In the genomic region with DNA sequence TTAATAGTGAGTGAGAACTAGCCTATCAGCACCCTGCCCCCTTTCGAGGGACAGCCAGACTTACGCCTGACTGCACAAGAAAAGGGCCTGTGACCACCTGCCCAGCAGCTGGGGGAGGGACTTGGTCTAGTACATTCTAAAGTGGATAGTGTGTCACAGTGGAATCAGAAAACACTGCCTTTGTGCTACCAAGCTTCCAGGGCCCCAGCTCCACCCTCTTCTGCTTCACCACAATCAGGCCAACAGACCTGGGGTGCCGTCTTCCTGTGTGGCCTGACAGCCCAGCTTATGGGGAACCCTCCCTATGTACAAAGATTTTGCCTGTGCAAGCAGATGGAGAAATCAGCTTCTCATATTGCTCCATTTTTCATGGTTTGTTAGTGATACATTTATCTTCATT, we compare ENCODE assay signal across 10 mouse cellular contexts. TPM values are rescaled to one million over a fixed set of nuclear protein-coding genes. Genes with fewer than 3 reads are reported as not detected.
A peak's percentile ranks its signal among the peaks of the same experiment; 100 is the strongest.
DNase-seq lines count a peak whose midpoint lies in the region; ATAC-seq and TF ChIP-seq lines count a peak whose summit lies in the region.
"Had no signal": no experiment of that assay in that cellular context is flagged by ENCODE, and none has a peak within 500 bp of the region (broad histone marks: within the 10 kb centered on the region; RNA-seq: fewer than 3 reads in every experiment).

No protein-coding gene starts in this region.

- no peak for TF ChIP-seq CTCF in MEL (IDR thresholded peaks at IDR 0.05 in 2 of 3, conservative IDR thresholded peaks at IDR 0.05 in 1 of 3; ENCODE audit: control insufficient read depth in 1 of 3, insufficient read depth in 1 of 3, low read depth in 2 of 3, low read length in 3 of 3, poor library complexity in 1 of 3, severe bottlenecking in 1 of 3)
- TF ChIP-seq CTCF in forebrain, postnatal 0 days (IDR thresholded peaks at IDR 0.05; ENCODE audit: low read depth): no peak

- ATAC-seq in forebrain, postnatal 0 days: 0 out of 2 replicates have a peak, but pooled peaks have one; percentile 1
- ATAC-seq in midbrain, embryonic 13.5 days: peak; percentile 21; the same call in 1 of the 2 replicates
- no peak for ATAC-seq in monocyte, adult 5-6 weeks (replicated peaks; ENCODE audit: insufficient number of reproducible peaks, low FRiP score, low TSS enrichment, poor library complexity, severe bottlenecking)

- no peak overlapping the region for H3K4me2 ChIP-seq in forebrain, postnatal 0 days (ENCODE audit: low read depth)
- H3K4me2 ChIP-seq in midbrain, embryonic 13.5 days (replicated peaks): peak overlapping the region; percentile 43; the same call in 1 of the 2 replicates

- no peaks in the 10 kb centered on the region for H3K27me3 ChIP-seq in MEL (ENCODE audit: control insufficient read depth in 1 of 2, insufficient read depth in 2 of 2, low read length in 2 of 2)
- H3K27me3 ChIP-seq in forebrain, postnatal 0 days (ENCODE audit: insufficient read depth, low read length): no peaks in the 10 kb centered on the region
- H3K27me3 ChIP-seq in midbrain, embryonic 13.5 days: no peaks in the 10 kb centered on the region

- 24% methylated on average over 3 of the region's 3 CpGs for WGBS in forebrain, postnatal 0 days
- 1% methylated on average over 3 of the region's 3 CpGs for WGBS in midbrain, embryonic 13.5 days

- no peak overlapping the region for H3K27ac ChIP-seq in MEL (ENCODE audit: control insufficient read depth, low read depth, low read length)
- H3K27ac ChIP-seq in forebrain, postnatal 0 days (ENCODE audit: low read depth, low read length): no peak overlapping the region
- peak overlapping the region; percentile 7; the same call in 1 of the 2 replicates for H3K27ac ChIP-seq in midbrain, embryonic 13.5 days

- no peak for TF ChIP-seq POLR2A in MEL (IDR thresholded peaks at IDR 0.05; ENCODE audit: control insufficient read depth in 1 of 2, insufficient read depth in 1 of 2, low read depth in 1 of 2, low read length in 2 of 2, poor library complexity in 1 of 2)

- no peak for TF ChIP-seq EP300 in MEL (IDR thresholded peaks at IDR 0.05; ENCODE audit: low read depth in 1 of 2, low read length in 2 of 2)

- H3K9me3 ChIP-seq in MEL (replicated peaks; ENCODE audit: insufficient read depth, low read length): no peaks in the 10 kb centered on the region
- no peaks in the 10 kb centered on the region for H3K9me3 ChIP-seq in forebrain, postnatal 0 days (ENCODE audit: low read length)
- no peaks in the 10 kb centered on the region for H3K9me3 ChIP-seq in midbrain, embryonic 13.5 days

- peaks cover 4 to 5% of the 10 kb centered on the region in 2 experiments; a peak in 3 of 4 replicates for H3K4me1 ChIP-seq in MEL (ENCODE audit: control insufficient read depth in 1 of 2, insufficient read depth in 2 of 2, low read length in 2 of 2)
- 0 out of 2 replicates have a peak, but pooled peaks cover 2% of the 10 kb centered on the region for H3K4me1 ChIP-seq in forebrain, postnatal 0 days (ENCODE audit: insufficient read depth)
- H3K4me1 ChIP-seq in midbrain, embryonic 13.5 days (replicated peaks): peaks cover 53% of the 10 kb centered on the region

- H3K36me3 ChIP-seq in MEL (ENCODE audit: control insufficient read depth in 1 of 2, insufficient read depth in 2 of 2, low read length in 2 of 2): peaks cover 0 to 6% of the 10 kb centered on the region in 2 experiments; a peak in 1 of 4 replicates
- H3K36me3 ChIP-seq in forebrain, postnatal 0 days (ENCODE audit: insufficient read depth): no peaks in the 10 kb centered on the region
- H3K36me3 ChIP-seq in midbrain, embryonic 13.5 days: no peaks in the 10 kb centered on the region

- H3K79me2 ChIP-seq in MEL (ENCODE audit: control insufficient read depth, insufficient read depth, low read length, poor library complexity): peaks cover 3% of the 10 kb centered on the region

- no peak overlapping the region for H3K9ac ChIP-seq in MEL (ENCODE audit: control insufficient read depth, low read depth, low read length, poor library complexity, severe bottlenecking)
- no peak overlapping the region for H3K9ac ChIP-seq in forebrain, postnatal 0 days
- H3K9ac ChIP-seq in midbrain, embryonic 13.5 days (replicated peaks): no peak overlapping the region

- no peak for TF ChIP-seq RAD21 in MEL (IDR thresholded peaks at IDR 0.05; ENCODE audit: low read depth, low read length)

- peak; percentile 55 for DNase-seq in MEL (ENCODE audit: low read depth, low spot score)
- peak; percentile 73 for DNase-seq in embryo, embryonic 10.5 days (ENCODE audit: low spot score)
- no peak for DNase-seq in forebrain, postnatal 0 days
- DNase-seq in urinary bladder, postnatal 14 days (ENCODE audit: low spot score): no peak
- DNase-seq in adrenal gland, postnatal 36 days: no peak
- DNase-seq in spleen, adult 12 weeks (ENCODE audit: low spot score): no peak
- DNase-seq: kidney, postnatal 36 days; lung, adult 2 months had no signal

- no peak overlapping the region for H3K4me3 ChIP-seq in MEL (ENCODE audit: control insufficient read depth in 1 of 2, insufficient read depth in 1 of 2, low read depth in 2 of 2, low read length in 2 of 2)
- H3K4me3 ChIP-seq in forebrain, postnatal 0 days (ENCODE audit: low read depth, low read length): no peak overlapping the region
- H3K4me3 ChIP-seq in midbrain, embryonic 13.5 days (replicated peaks): no peak overlapping the region

TF ChIP-seq in MEL, 35 proteins besides CTCF, POLR2A, EP300 and RAD21:
- TF ChIP-seq KAT2A (conservative IDR thresholded peaks at IDR 0.05; ENCODE audit: low read depth, low read length) (no peak), HCFC1 (IDR thresholded peaks at IDR 0.05; ENCODE audit: low read depth, low read length) (no peak), TBP (IDR thresholded peaks at IDR 0.05; ENCODE audit: low read depth, low read length) (no peak), UBTF (IDR thresholded peaks at IDR 0.05; ENCODE audit: borderline replicate concordance, insufficient read depth, low read depth, low read length) (no peak), SMC3 (IDR thresholded peaks at IDR 0.05; ENCODE audit: low read depth, low read length) (no peak), MEF2A (IDR thresholded peaks at IDR 0.05; ENCODE audit: extremely low read depth, insufficient replicate concordance, low read depth, low read length, poor library complexity, severe bottlenecking) (no peak), ZNF384 (IDR thresholded peaks at IDR 0.05; ENCODE audit: low read depth, low read length) (no peak), MYC (IDR thresholded peaks at IDR 0.05; ENCODE audit: low read depth, low read length) (no peak), MXI1 (IDR thresholded peaks at IDR 0.05; ENCODE audit: low read depth, low read length) (no peak), MYB (IDR thresholded peaks at IDR 0.05; ENCODE audit: low read depth, low read length) (no peak), ZMIZ1 (IDR thresholded peaks at IDR 0.05; ENCODE audit: low read depth, low read length) (no peak), ELF1 (IDR thresholded peaks at IDR 0.05; ENCODE audit: low read depth, low read length) (no peak)
TF ChIP-seq in MEL: peak in this region for 0.

RNA-seq across cellular contexts. Expression of a gene that starts 3.6 kb away (rescaled TPM):
- 5.6 and 5.8 TPM in 2 replicates for total RNA-seq in MEL (2012; rRNA removed)
- 1 to 10 TPM in 1 of 2 experiments, not detected in 1; 5.8 TPM for polyA plus RNA-seq in MEL (2012; ENCODE audit: insufficient read depth in 1 of 2, insufficient read length in 2 of 2, low read depth in 1 of 2, low replicate concordance in 2 of 2, missing spikeins in 1 of 2)
- total RNA-seq in forebrain, postnatal 0 days (2014; rRNA removed): 10.2 and 13.5 TPM in 2 replicates
- 3.9 and 6.1 TPM in 2 replicates for polyA plus RNA-seq in forebrain, postnatal 0 days (2015; fragmentation: Nextera tagmentation; extraction: Ambion mirVana)
- polyA plus RNA-seq in midbrain, embryonic 13.5 days (2015; fragmentation: Nextera tagmentation; extraction: Ambion mirVana): 28.5 and 29.1 TPM in 2 replicates
- 1 to 10 TPM; 1.4 to 3.6 TPM for total RNA-seq in adrenal gland, postnatal 36 days (2021)
- total RNA-seq in monocyte, adult 5-6 weeks (2017): 0.38 to 0.97 TPM in 2 of 3 replicates, not detected in the other

RNA-seq across cellular contexts. Expression of a gene that starts 28.1 kb away (rescaled TPM):
- total RNA-seq in MEL (2012; rRNA removed): 12.2 and 12.5 TPM in 2 replicates
- 1 to 10 TPM in 1 of 2 experiments, not detected in 1; 7.1 TPM for polyA plus RNA-seq in MEL (2012; ENCODE audit: insufficient read depth in 1 of 2, insufficient read length in 2 of 2, low read depth in 1 of 2, low replicate concordance in 2 of 2, missing spikeins in 1 of 2)
- total RNA-seq in forebrain, postnatal 0 days (2014; rRNA removed): 24.3 and 24.7 TPM in 2 replicates
- polyA plus RNA-seq in forebrain, postnatal 0 days (2015; fragmentation: Nextera tagmentation; extraction: Ambion mirVana): 13.3 and 16.2 TPM in 2 replicates
- polyA plus RNA-seq in midbrain, embryonic 13.5 days (2015; fragmentation: Nextera tagmentation; extraction: Ambion mirVana): 21.5 and 22.5 TPM in 2 replicates
- 10 to 100 TPM; 23.1 to 27.0 TPM for total RNA-seq in adrenal gland, postnatal 36 days (2021)
- total RNA-seq in monocyte, adult 5-6 weeks (2017): 52.9 to 67.6 TPM (median 55.5 TPM) in 3 replicates

Comparison
In these comparisons a context has a peak if more than half of its experiments do, and no peak if none do; other contexts are left out.
1. DNase-seq: peak in MEL (single experiment) and embryo, embryonic 10.5 days (single experiment); none in forebrain, postnatal 0 days (single experiment), urinary bladder, postnatal 14 days (single experiment), adrenal gland, postnatal 36 days (0 of 2) and spleen, adult 12 weeks (single experiment).